Mouse (Mus musculus) heart, postnatal 0 days (tissue): Measurements from ENCODE around the gene Slain2. TPM values are rescaled to one million over a fixed set of nuclear protein-coding genes. Genes with fewer than 3 reads are reported as not detected.

Source experiments
- ATAC-seq: fragments of 200-750 bp; cut with Nextera tagmentation; 2 replicates; pipeline ENCODE4 v1.8.0; 2017; ENCODE audit warnings: low read depth, moderate number of reproducible peaks, moderate library complexity; ENCODE audit not compliant: insufficient read depth
- DNase-seq: peaks from one replicate; pipeline ENCODE4 v3.0.0-alpha.2; 2016; ENCODE audit warnings: low spot score
- H3K27ac ChIP-seq: fragments of 300-500 bp; sonication (generic); 2 replicates; pipeline ENCODE4 v1.5.1; 2014; ENCODE audit warnings: low read depth, mild to moderate bottlenecking
- H3K27me3 ChIP-seq: fragments of 300-500 bp; sonication (generic); 2 replicates; pipeline ENCODE4 v1.6.1; 2014; ENCODE audit warnings: low read length, mixed read lengths; ENCODE audit not compliant: control insufficient read depth, insufficient read depth
- H3K36me3 ChIP-seq: fragments of 300-500 bp; sonication (generic); replicated peaks from 2 replicates; pipeline ENCODE4 v1.6.1; 2014; ENCODE audit warnings: low read length, mixed read lengths; ENCODE audit not compliant: control insufficient read depth, insufficient read depth
- H3K4me1 ChIP-seq: fragments of 300-500 bp; sonication (generic); 2 replicates; pipeline ENCODE4 v1.6.1; 2014; ENCODE audit warnings: antibody characterized with exemption; ENCODE audit not compliant: control insufficient read depth, insufficient read depth
- H3K4me2 ChIP-seq: fragments of 300-500 bp; sonication (generic); 2 replicates; pipeline ENCODE4 v1.6.1; 2014; ENCODE audit warnings: low read depth, mild to moderate bottlenecking, low read length, moderate library complexity
- H3K4me3 ChIP-seq: fragments of 300-500 bp; sonication (generic); 2 replicates; pipeline ENCODE4 v1.5.1; 2014; ENCODE audit warnings: low read depth, low read length
- H3K9ac ChIP-seq: fragments of 300-500 bp; sonication (generic); replicated peaks from 2 replicates; pipeline ENCODE4 v1.6.1; 2014; ENCODE audit warnings: low read depth, low read length, mixed read lengths
- H3K9me3 ChIP-seq: fragments of 300-500 bp; sonication (generic); replicated peaks from 2 replicates; pipeline ENCODE4 v1.6.1; 2016; ENCODE audit warnings: low read length; ENCODE audit not compliant: control insufficient read depth
- CTCF ChIP-seq: IDR thresholded peaks from 2 replicates; pipeline ENCODE4 v1.5.1; 2016; ENCODE audit warnings: antibody characterized with exemption, control low read depth, low read depth
- EP300 ChIP-seq: IDR thresholded peaks from 2 replicates; pipeline ENCODE4 v1.6.1; 2016; ENCODE audit warnings: antibody characterized with exemption, low read depth
- WGBS: fragments of 180-500 bp; shearing (Covaris S2); extraction: QIAGEN DNeasy Blood & Tissue Kit; methylation state at CpG from one replicate; pipeline ENCODE4 v1.1.7; 2014; 5-methylcytosine and 5-hydroxymethylcytosine counted together
- polyA plus RNA-seq: library from polyadenylated mRNA; unstranded; fragments of >200 nt; fragmentation: Nextera tagmentation; extraction: Ambion mirVana; gene quantifications from 2 replicates; pipeline ENCODE4 v1.2.1, GENCODE M21; 2015
- total RNA-seq: library from RNA; depleted of rRNA; stranded (reverse); fragments of >200 nt; gene quantifications from 2 replicates; pipeline ENCODE4 v1.2.3, GENCODE M21; 2014; ENCODE audit warnings: low replicate concordance

Gene Slain2
- total and polyA plus RNA-seq, 2 experiments from 2014 or later: 19.8 to 80.9 TPM

DNA sequence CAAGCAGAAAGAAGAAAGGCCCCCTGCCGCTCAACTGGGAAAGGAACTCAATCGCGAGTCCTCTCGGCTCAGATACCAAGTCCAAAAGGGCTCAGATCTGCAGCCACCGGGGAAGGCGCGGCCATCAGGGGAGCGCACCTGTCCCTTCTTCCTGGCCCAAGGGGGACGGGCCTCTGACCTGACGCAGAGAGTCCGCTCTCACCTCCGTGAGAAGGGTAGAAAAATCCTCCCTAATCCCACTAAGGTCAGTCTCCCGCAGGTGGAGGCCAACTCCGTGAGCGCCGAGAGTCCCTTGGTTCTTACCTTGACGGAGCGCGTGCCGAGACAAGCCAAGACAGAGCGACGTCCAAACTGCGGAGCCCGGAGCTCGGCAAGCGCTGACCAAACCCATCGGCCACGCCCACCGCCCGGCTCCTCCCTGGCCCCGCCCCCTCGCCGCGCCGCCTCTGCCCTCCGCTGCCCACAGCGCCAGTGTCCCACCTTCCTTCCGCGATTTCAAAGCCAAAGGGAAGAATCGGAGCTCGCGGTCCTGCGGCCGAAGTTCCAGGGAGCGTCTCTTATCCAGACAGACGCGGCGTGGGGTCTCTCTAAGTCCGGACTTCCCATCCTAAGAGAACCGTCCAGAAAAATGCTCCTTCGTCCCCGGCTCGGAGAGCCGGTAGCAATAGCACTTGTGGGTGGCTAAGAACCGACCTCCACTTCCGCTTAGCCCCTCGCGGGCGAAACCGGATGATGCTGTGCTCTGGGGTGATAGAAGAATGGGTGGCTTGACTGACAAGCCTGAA is 45.8 kb upstream of the Slain2 start, which contains the start of gene Tec:
TSS of gene Tec (minus strand) at position 393 of the 785 bp plus-strand sequence.
- under 1% methylated on average over 60 of the region's 60 CpGs for WGBS
- ATAC-seq: peak; percentile 95
- H3K36me3 ChIP-seq: no peaks in the 10 kb centered on the region
- H3K27ac ChIP-seq: peak within 1 kb of the TSS; percentile 84
- H3K4me2 ChIP-seq: peak within 1 kb of the TSS; percentile 94
- H3K27me3 ChIP-seq: no peaks in the 10 kb centered on the region
- no peaks in the 10 kb centered on the region for H3K9me3 ChIP-seq
- peak within 1 kb of the TSS; percentile 69 for H3K9ac ChIP-seq
- peak within 1 kb of the TSS; percentile 87 for H3K4me3 ChIP-seq
- TF ChIP-seq CTCF (no peak), EP300 (no peak)
- H3K4me1 ChIP-seq: peaks cover 29% of the 10 kb centered on the region
- peak; percentile 88 for DNase-seq

DNA sequence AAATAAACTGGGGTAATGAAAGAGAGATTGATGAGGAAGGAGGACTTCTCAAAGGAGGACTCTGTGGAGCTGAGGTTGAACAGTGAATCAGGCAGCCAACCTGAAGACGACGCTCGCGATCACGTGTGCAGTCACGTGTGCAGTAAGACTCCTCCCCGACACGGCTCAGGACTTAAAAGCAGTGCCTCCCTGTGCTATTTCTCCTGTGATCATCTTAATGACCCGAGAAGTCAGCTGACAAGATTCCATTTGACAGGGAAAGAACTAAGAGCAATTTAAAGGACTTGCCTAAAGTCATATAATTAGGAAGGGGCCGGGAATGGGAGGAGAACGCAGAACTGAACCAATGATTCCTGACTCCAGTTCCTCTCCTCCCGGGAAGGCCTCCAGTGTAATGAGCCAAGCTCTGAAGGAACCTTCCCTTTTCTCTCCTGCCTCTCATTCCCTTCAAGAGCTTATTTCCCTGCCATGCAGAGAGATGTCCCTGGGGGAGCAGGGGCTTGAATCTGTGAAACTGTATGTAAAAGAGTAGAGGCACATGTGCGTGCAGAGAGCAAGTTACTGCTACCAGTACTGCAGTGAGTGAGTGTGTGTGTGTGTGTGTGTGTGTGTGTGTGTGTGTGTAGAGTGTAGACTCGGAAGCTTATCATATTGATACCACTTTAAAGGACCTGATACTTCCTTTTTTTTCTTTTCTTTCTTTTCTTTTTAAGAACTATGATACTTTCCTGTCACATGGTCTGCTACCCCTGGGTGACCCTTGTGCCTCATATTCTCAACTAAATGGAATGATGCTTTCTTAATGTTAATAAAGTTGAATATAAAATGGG is 44.1 kb upstream of the Slain2 start:
- H3K36me3 ChIP-seq: no peaks in the 10 kb centered on the region
- H3K9ac ChIP-seq: no peak overlapping the region
- no peak overlapping the region for H3K27ac ChIP-seq
- H3K9me3 ChIP-seq: no peaks in the 10 kb centered on the region
- no peak overlapping the region for H3K4me3 ChIP-seq
- DNase-seq (no peak), ATAC-seq (no peak)
- 83% methylated on average over 14 of the region's 14 CpGs for WGBS
- no peak overlapping the region for H3K4me2 ChIP-seq
- peaks cover 20% of the 10 kb centered on the region for H3K4me1 ChIP-seq
- TF ChIP-seq CTCF (no peak), EP300 (no peak)
- no peaks in the 10 kb centered on the region for H3K27me3 ChIP-seq

DNA sequence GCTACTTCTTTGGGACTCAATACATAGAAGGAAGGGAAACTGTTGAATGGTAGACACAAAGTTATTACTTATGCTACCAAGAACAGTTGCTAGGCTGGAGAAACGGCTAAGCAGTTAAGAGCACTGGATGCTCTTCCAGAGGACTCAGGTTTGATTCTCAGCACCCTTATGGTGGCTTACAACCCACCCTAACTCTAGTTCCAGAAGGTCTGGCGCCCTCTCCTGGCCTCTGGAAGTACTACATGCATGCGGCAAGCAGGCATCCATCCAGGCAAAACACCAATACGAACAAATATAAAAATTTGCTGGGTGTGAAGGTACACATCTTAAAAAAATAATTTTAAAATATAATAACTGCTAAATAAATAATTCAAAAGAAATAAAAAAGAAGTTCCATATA is 43.0 kb upstream of the Slain2 start:
- no peak overlapping the region for H3K4me3 ChIP-seq
- H3K36me3 ChIP-seq: no peaks in the 10 kb centered on the region
- 81% methylated on average over 4 of the region's 4 CpGs for WGBS
- no peak overlapping the region for H3K27ac ChIP-seq
- H3K9ac ChIP-seq: no peak overlapping the region
- peaks cover 18% of the 10 kb centered on the region for H3K4me1 ChIP-seq
- no peaks in the 10 kb centered on the region for H3K9me3 ChIP-seq
- no peaks in the 10 kb centered on the region for H3K27me3 ChIP-seq
- no peak overlapping the region for H3K4me2 ChIP-seq
- ATAC-seq (no peak), DNase-seq (no peak)
- no peak for TF ChIP-seq EP300
- no peak for TF ChIP-seq CTCF

DNA sequence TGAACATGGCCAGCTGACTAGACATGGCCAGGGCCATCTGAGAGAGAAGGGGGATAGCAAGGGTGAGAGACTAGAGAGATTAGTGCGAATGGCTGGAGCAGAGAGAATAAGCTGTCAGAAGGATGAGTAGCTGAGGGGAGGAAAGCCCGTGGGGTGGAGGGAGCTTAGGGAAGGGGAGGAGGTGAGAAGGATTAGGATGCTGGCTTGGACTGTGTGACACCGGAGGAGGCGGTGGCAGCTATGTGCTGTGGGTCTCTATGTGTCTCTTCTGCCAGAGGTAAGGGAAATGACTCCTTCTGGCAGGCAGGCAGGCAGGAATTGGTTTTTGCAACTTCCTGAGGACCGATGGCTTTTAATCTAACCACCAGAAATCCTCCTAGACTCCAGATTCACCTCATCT is 34.4 kb upstream of the Slain2 start:
- DNase-seq: no peak
- no peak for ATAC-seq
- WGBS: 44% methylated on average over 5 of the region's 5 CpGs
- Histone ChIP-seq H3K4me2 (no peak overlapping the region), H3K36me3 (no peaks in the 10 kb centered on the region), H3K9ac (no peak overlapping the region), H3K27ac (no peak overlapping the region), H3K27me3 (no peaks in the 10 kb centered on the region), H3K4me1 (peaks cover 20% of the 10 kb centered on the region), H3K9me3 (no peaks in the 10 kb centered on the region), H3K4me3 (no peak overlapping the region)
- no peak for TF ChIP-seq CTCF
- TF ChIP-seq EP300: no peak

DNA sequence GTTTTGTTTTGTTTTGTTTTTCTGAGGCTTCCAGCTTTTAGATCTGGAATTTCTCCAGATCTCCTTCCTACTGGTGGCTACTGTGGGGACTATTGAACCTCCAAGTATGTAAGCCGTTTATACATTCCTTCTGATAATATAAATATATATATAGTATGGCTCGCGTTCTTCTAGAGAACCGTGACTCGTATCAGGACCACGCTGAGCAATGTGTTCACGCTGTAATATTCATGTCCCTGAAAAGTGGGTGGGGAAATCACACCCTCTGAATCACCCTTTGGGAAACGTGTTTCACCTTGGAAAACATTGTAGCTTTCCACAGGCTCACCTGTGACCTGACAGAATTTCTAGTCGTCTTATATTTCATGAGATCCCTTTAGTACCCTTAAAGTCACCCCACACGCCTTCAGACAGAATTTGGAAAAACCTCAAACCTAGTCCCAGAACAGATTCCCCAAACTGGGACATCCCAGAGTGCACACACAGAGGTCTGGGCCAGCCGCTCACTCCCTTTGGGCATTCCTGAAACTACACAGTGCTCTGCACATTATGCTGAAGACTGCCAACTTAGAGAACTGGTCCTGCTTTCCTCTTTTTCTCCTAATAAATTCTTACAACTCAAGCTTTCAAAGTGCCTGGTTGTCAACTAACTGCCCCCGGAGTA is 32.2 kb upstream of the Slain2 start:
- WGBS: 33% methylated on average over 12 of the region's 12 CpGs
- peak; percentile 66 for ATAC-seq
- H3K27ac ChIP-seq: peak overlapping the region; percentile 89

More for the DNA sequence above, 32.2 kb upstream of the Slain2 start:
- H3K4me1 ChIP-seq: peaks cover 15% of the 10 kb centered on the region
- no peaks in the 10 kb centered on the region for H3K36me3 ChIP-seq
- H3K4me3 ChIP-seq: no peak overlapping the region
- H3K4me2 ChIP-seq: no peak overlapping the region
- no peak for TF ChIP-seq EP300
- TF ChIP-seq CTCF: no peak
- H3K27me3 ChIP-seq: no peaks in the 10 kb centered on the region
- no peaks in the 10 kb centered on the region for H3K9me3 ChIP-seq
- peak; percentile 46 for DNase-seq
- H3K9ac ChIP-seq: no peak overlapping the region
